Mouse (Mus musculus) CH12.LX (cell line): Measurements from ENCODE around the gene H3f3b. TPM values are rescaled to one million over a fixed set of nuclear protein-coding genes. Genes with fewer than 3 reads are reported as not detected.

Experiments
- DNase-seq: peaks from one replicate; pipeline ENCODE4 v3.0.0-alpha.2; 2013; ENCODE audit errors: extremely low read depth
- H3K27ac ChIP-seq: 2 replicates; pipeline ENCODE4 v1.5.1; 2012; ENCODE audit warnings: low read depth, mild to moderate bottlenecking, control low read depth, moderate library complexity; ENCODE audit not compliant: insufficient read depth
- H3K27me3 ChIP-seq: replicated peaks from 2 replicates; pipeline ENCODE3; 2012; ENCODE audit warnings: inconsistent platforms
- H3K36me3 ChIP-seq, 2 experiments: replicated peaks in 1 of 2; 2 replicates each; pipeline versions ENCODE3 to v1.6.1; 2012; ENCODE audit warnings: inconsistent platforms in 1 of 2, low read length in 1 of 2, mild to moderate bottlenecking in 1 of 2, mixed read lengths in 1 of 2, moderate library complexity in 1 of 2; ENCODE audit not compliant: control insufficient read depth in 1 of 2, insufficient read depth in 1 of 2
- H3K4me1 ChIP-seq, 2 experiments: 2 replicates each; pipeline ENCODE4 v1.6.1; 2012; ENCODE audit warnings: inconsistent platforms in 1 of 2, moderate library complexity in 1 of 2; ENCODE audit not compliant: insufficient read depth in 2 of 2, control insufficient read depth in 1 of 2
- H3K4me2 ChIP-seq: 2 replicates; pipeline ENCODE4 v1.6.1; 2012; ENCODE audit warnings: low read depth, mild to moderate bottlenecking, control low read depth; ENCODE audit not compliant: poor library complexity, insufficient read depth, severe bottlenecking
- H3K4me3 ChIP-seq, 3 experiments: fragments of 150-350 bp in 1 of 3; sonication (generic) in 1 of 3; replicated peaks in 1 of 3; 2 replicates each; pipeline versions ENCODE3 to v1.5.1; 2011 to 2012; ENCODE audit warnings: low read depth in 2 of 3, low read length in 2 of 3, mild to moderate bottlenecking in 2 of 3, moderate library complexity in 2 of 3, control low read depth in 1 of 3, improper control_type of control experiment in 1 of 3, inconsistent platforms in 1 of 3, mixed read lengths in 1 of 3; ENCODE audit not compliant: poor library complexity in 1 of 3
- H3K79me2 ChIP-seq: replicated peaks from 2 replicates; pipeline ENCODE4 v1.6.1; 2012; ENCODE audit warnings: mild to moderate bottlenecking, moderate library complexity; ENCODE audit not compliant: control insufficient read depth, poor library complexity, insufficient read depth, severe bottlenecking; ENCODE audit errors: extremely low read depth
- H3K9ac ChIP-seq: 2 replicates; pipeline ENCODE4 v1.6.1; 2012; ENCODE audit warnings: low read depth, mild to moderate bottlenecking, control low read depth, moderate library complexity; ENCODE audit not compliant: insufficient read depth
- H3K9me3 ChIP-seq: replicated peaks from 2 replicates; pipeline ENCODE3; 2012; ENCODE audit warnings: low read length, inconsistent platforms, mixed read lengths
- CHD2 ChIP-seq: IDR thresholded peaks from 2 replicates; pipeline ENCODE4 v1.6.1; 2011; ENCODE audit warnings: low read length, improper control_type of control experiment
- CTCF ChIP-seq, 2 experiments: IDR thresholded peaks in 1 of 2; conservative IDR thresholded peaks in 1 of 2; 2 replicates each; pipeline ENCODE4 v1.5.1; 2011 to 2012; ENCODE audit warnings: low read depth in 2 of 2, low read length in 2 of 2, improper control_type of control experiment in 1 of 2, inconsistent platforms in 1 of 2, mild to moderate bottlenecking in 1 of 2, moderate library complexity in 1 of 2
- EP300 ChIP-seq: IDR thresholded peaks from 2 replicates; pipeline ENCODE4 v1.6.1; 2011; ENCODE audit warnings: low read length, improper control_type of control experiment
- ETS1 ChIP-seq: conservative IDR thresholded peaks from 2 replicates; pipeline ENCODE4 v1.6.1; 2012; ENCODE audit warnings: low read depth, mild to moderate bottlenecking, inconsistent platforms, low read length, improper control_type of control experiment, moderate library complexity
- HCFC1 ChIP-seq: IDR thresholded peaks from 2 replicates; pipeline ENCODE4 v1.6.1; 2012; ENCODE audit warnings: low read depth, mild to moderate bottlenecking, inconsistent platforms, low read length, improper control_type of control experiment
- IRF4 ChIP-seq: IDR thresholded peaks from 2 replicates; pipeline ENCODE4 v1.6.1; 2014; ENCODE audit warnings: low read depth, mild to moderate bottlenecking, inconsistent platforms, low read length, improper control_type of control experiment
- JUND ChIP-seq: conservative IDR thresholded peaks from 2 replicates; pipeline ENCODE4 v1.6.1; 2011; ENCODE audit warnings: low read depth, low read length, improper control_type of control experiment
- MAFK ChIP-seq: IDR thresholded peaks from 2 replicates; pipeline ENCODE4 v1.6.1; 2011; ENCODE audit warnings: low read length, improper control_type of control experiment; ENCODE audit not compliant: insufficient replicate concordance
- MAX ChIP-seq: IDR thresholded peaks from 2 replicates; pipeline ENCODE4 v1.6.1; 2011; ENCODE audit warnings: low read length, improper control_type of control experiment
- MAZ ChIP-seq: IDR thresholded peaks from 2 replicates; pipeline ENCODE4 v1.6.1; 2012; ENCODE audit warnings: low read depth, mild to moderate bottlenecking, inconsistent platforms, low read length, improper control_type of control experiment, moderate library complexity
- MEF2A ChIP-seq: IDR thresholded peaks from 2 replicates; pipeline ENCODE4 v1.6.1; 2014; ENCODE audit warnings: low read depth, mild to moderate bottlenecking, inconsistent platforms, low read length, improper control_type of control experiment, borderline replicate concordance
- MXI1 ChIP-seq: IDR thresholded peaks from 2 replicates; pipeline ENCODE4 v1.6.1; 2011; ENCODE audit warnings: mild to moderate bottlenecking, low read depth, low read length, improper control_type of control experiment
- MYC ChIP-seq: IDR thresholded peaks from 2 replicates; pipeline ENCODE4 v1.6.1; 2011; ENCODE audit warnings: low read depth, mild to moderate bottlenecking, improper control_type of control experiment, low read length
- NELFE ChIP-seq: IDR thresholded peaks from 2 replicates; pipeline ENCODE4 v1.6.1; 2011; ENCODE audit warnings: low read depth, low read length, improper control_type of control experiment
- NRF1 ChIP-seq: IDR thresholded peaks from 2 replicates; pipeline ENCODE4 v1.6.1; 2014; ENCODE audit warnings: low read depth, mild to moderate bottlenecking, inconsistent platforms, low read length, improper control_type of control experiment, moderate library complexity
- POLR2A ChIP-seq: IDR thresholded peaks from 2 replicates; pipeline ENCODE4 v1.6.1; 2011; ENCODE audit warnings: low read depth, mild to moderate bottlenecking, improper control_type of control experiment, low read length
- POLR2AphosphoS2 ChIP-seq: IDR thresholded peaks from 2 replicates; pipeline ENCODE4 v1.6.1; 2011; ENCODE audit warnings: low read depth, low read length, improper control_type of control experiment
- RAD21 ChIP-seq: IDR thresholded peaks from 2 replicates; pipeline ENCODE4 v1.6.1; 2011; ENCODE audit warnings: low read depth, mild to moderate bottlenecking, low read length, improper control_type of control experiment, moderate library complexity
- SMC3 ChIP-seq: IDR thresholded peaks from 2 replicates; pipeline ENCODE4 v1.6.1; 2011; ENCODE audit warnings: low read depth, low read length, improper control_type of control experiment
- TBP ChIP-seq: conservative IDR thresholded peaks from 2 replicates; pipeline ENCODE4 v1.6.1; 2011; ENCODE audit warnings: low read depth, low read length, improper control_type of control experiment
- USF1 ChIP-seq: IDR thresholded peaks from 2 replicates; pipeline ENCODE4 v1.6.1; 2014; ENCODE audit warnings: low read depth, mild to moderate bottlenecking, inconsistent platforms, low read length, improper control_type of control experiment
- USF2 ChIP-seq: conservative IDR thresholded peaks from 2 replicates; pipeline ENCODE4 v1.6.1; 2011; ENCODE audit warnings: low read depth, low read length, improper control_type of control experiment
- ZC3H11A ChIP-seq: IDR thresholded peaks from 2 replicates; pipeline ENCODE4 v1.6.1; 2012; ENCODE audit warnings: low read depth, mild to moderate bottlenecking, inconsistent platforms, low read length, improper control_type of control experiment
- ZMIZ1 ChIP-seq: IDR thresholded peaks from 2 replicates; pipeline ENCODE4 v1.6.1; 2012; ENCODE audit warnings: low read depth, mild to moderate bottlenecking, inconsistent platforms, low read length, improper control_type of control experiment
- ZNF384 ChIP-seq: IDR thresholded peaks from 2 replicates; pipeline ENCODE4 v1.6.1; 2012; ENCODE audit warnings: low read depth, low read length, improper control_type of control experiment, inconsistent platforms
- dilution Hi-C: fragments of 300-500 bp; cut with MboI; formaldehyde crosslinking; loops from 2 replicates; pipeline ENCODE4 v1.14.3; 2020; ENCODE audit warnings: low sequenced_read_pairs; ENCODE audit not compliant: extremely low pct_unique_long_range_greater_than_20kb, extremely low pct_ligation_motif_present
- in situ Hi-C: fragments of 300-500 bp; cut with MboI; formaldehyde crosslinking; loops from 3 replicates; pipeline ENCODE4 v1.14.3; 2019; ENCODE audit warnings: low sequenced_read_pairs, low pct_ligation_motif_present, low pct_unique_long_range_greater_than_20kb, mixed read lengths
- polyA plus RNA-seq: library from polyadenylated mRNA; unstranded; fragments of >175 nt; gene quantifications from 2 replicates; pipeline ENCODE4 v1.2.1, GENCODE M21; 2012; ENCODE audit warnings: low read depth; ENCODE audit not compliant: insufficient read length
- total RNA-seq, 2 experiments: library from RNA; depleted of rRNA; stranded (reverse); fragments of 300-350 nt in 1 of 2; fragments of >200 nt in 1 of 2; gene quantifications; 2 replicates each; pipeline ENCODE4 v1.2.3; 2012 to 2014

The H3f3b gene
- total and polyA plus RNA-seq, 3 experiments: 340 to 889 (median 567) TPM

GRCm38 (mm10) chr11:116020519-116020922 is 7.2 kb downstream of the H3f3b start:
- Histone ChIP-seq H3K27ac (no peak overlapping the region), H3K27me3 (no peaks in the 10 kb centered on the region), H3K79me2 (peaks cover 11% of the 10 kb centered on the region), H3K36me3 (peaks cover 17 to 23% of the 10 kb centered on the region in 2 experiments), H3K4me3 (no peak overlapping the region), H3K9ac (no peak overlapping the region), H3K4me1 (peaks cover 0 to 22% of the 10 kb centered on the region in 2 experiments; a peak in 2 of 4 replicates), H3K9me3 (no peaks in the 10 kb centered on the region), H3K4me2 (no peak overlapping the region)
- dilution Hi-C loops: no loop called here
- DNase-seq: peak; percentile 63
- peak; percentile 38 to 54; a peak in 3 of 4 replicates for TF ChIP-seq CTCF (conservative IDR thresholded peaks at IDR 0.05 in 1 of 2, IDR thresholded peaks at IDR 0.05 in 1 of 2; ENCODE audit: low read depth in 2 of 2, low read length in 2 of 2)
- no peak for TF ChIP-seq MAFK
- 0 out of 2 replicates have a peak, but pooled peaks have one; percentile 29 for TF ChIP-seq MEF2A
- TF ChIP-seq MXI1: no peak
- peak; percentile 82 for TF ChIP-seq ZMIZ1
- peak; percentile 82 for TF ChIP-seq ZNF384
- TF ChIP-seq CHD2: peak; percentile 48; the same call in 1 of the 2 replicates
- TF ChIP-seq MYC: 0 out of 2 replicates have a peak, but pooled peaks have one; percentile 26
- no peak for TF ChIP-seq SMC3
- in situ Hi-C loops: loop anchor here (25.0 kb wide), 1 partner anchor 408 kb away; the partner anchor contains the start of genes Gga3, Mif4gd and Mrps7

GRCm38 (mm10) chr11:116019976-116020411 is 7.8 kb downstream of the H3f3b start:
- no peak for DNase-seq
- H3K36me3 ChIP-seq: peaks cover 17 to 23% of the 10 kb centered on the region in 2 experiments
- H3K4me1 ChIP-seq: peaks cover 0 to 17% of the 10 kb centered on the region in 2 experiments; a peak in 2 of 4 replicates
- H3K4me3 ChIP-seq: no peak overlapping the region
- no peak overlapping the region for H3K4me2 ChIP-seq
- no peak overlapping the region for H3K9ac ChIP-seq
- dilution Hi-C loops (no loop called here), in situ Hi-C loops (loop anchor here (25.0 kb wide), 1 partner anchor 408 kb away; the partner anchor contains the start of genes Gga3, Mif4gd and Mrps7)
- H3K9me3 ChIP-seq: no peaks in the 10 kb centered on the region
- peak overlapping the region; percentile 1; the same call in 1 of the 2 replicates for H3K27ac ChIP-seq
- H3K79me2 ChIP-seq: peaks cover 11% of the 10 kb centered on the region
- H3K27me3 ChIP-seq: no peaks in the 10 kb centered on the region
- TF ChIP-seq ETS1: no peak
- TF ChIP-seq MAZ: 0 out of 2 replicates have a peak, but pooled peaks have one; percentile 43
- TF ChIP-seq, all 38 proteins: peak for 1

- DNase-seq: no peak
- Histone ChIP-seq H3K79me2 (peaks cover 11% of the 10 kb centered on the region), H3K9me3 (no peaks in the 10 kb centered on the region), H3K4me3 (no peak overlapping the region), H3K36me3 (peaks cover 17 to 23% of the 10 kb centered on the region in 2 experiments), H3K4me2 (no peak overlapping the region), H3K9ac (no peak overlapping the region), H3K4me1 (peaks cover 0 to 21% of the 10 kb centered on the region in 2 experiments; a peak in 2 of 4 replicates), H3K27me3 (no peaks in the 10 kb centered on the region), H3K27ac (no peak overlapping the region)
- in situ Hi-C loops (loop anchor here (25.0 kb wide), 1 partner anchor 407 kb away; the partner anchor contains the start of genes Gga3, Mif4gd and Mrps7), dilution Hi-C loops (no loop called here)
- no peak for TF ChIP-seq POLR2A
- TF ChIP-seq USF2: no peak
- no peak for TF ChIP-seq SMC3
- no peak for TF ChIP-seq JUND
- no peak for TF ChIP-seq EP300
- no peak for TF ChIP-seq TBP
- TF ChIP-seq IRF4: no peak
- no peak for TF ChIP-seq HCFC1
- no peak for TF ChIP-seq ZC3H11A
- no peak for TF ChIP-seq NRF1
- no peak for TF ChIP-seq USF1
- no peak for TF ChIP-seq RAD21
- no peak for TF ChIP-seq POLR2AphosphoS2
- no peak for TF ChIP-seq ETS1
- no peak for TF ChIP-seq ZNF384
- no peak for TF ChIP-seq NELFE
- no peak for TF ChIP-seq MAX
Measured at GRCm38 (mm10) chr11:116019360-116019791, 8.4 kb downstream of the H3f3b start.
